Mouse (Mus musculus) liver, adult 2 months (tissue): Measurements from ENCODE around the gene Layn.
A peak's percentile ranks its signal among the peaks of the same experiment; 100 is the strongest.

ENCODE experiments used
- CTCF ChIP-seq: fragments of 200-500 bp; IDR thresholded peaks from 2 replicates; pipeline ENCODE4 v1.5.1; 2011; ENCODE audit warnings: low read depth, low read length, control low read depth
- POLR2A ChIP-seq: fragments of 200-500 bp; IDR thresholded peaks from 2 replicates; pipeline ENCODE4 v1.6.1; 2011; ENCODE audit warnings: low read length, control low read depth; ENCODE audit not compliant: insufficient read depth; ENCODE audit errors: extremely low read depth

GRCm38 (mm10) chr9:51008841-51009655 is 67.8 kb downstream of the Layn start, which contains the start of gene Sik2:
- TF ChIP-seq CTCF (peak; percentile 92), POLR2A (peak; percentile 78; the same call in 1 of the 2 replicates)
